Mouse (Mus musculus) kidney, adult 2 months (tissue): ENCODE measurements at regions not wholly inside any gene's neighbourhood (a gene's known extent, or its start where the extent isn't known, plus 50 kb on each side); places are given as distances from the start of the nearest gene placed in this dataset.

ENCODE experiments used
- CTCF ChIP-seq: fragments of 200-500 bp; conservative IDR thresholded peaks from 2 replicates; pipeline ENCODE4 v1.5.1; 2011; ENCODE audit warnings: low read depth, mild to moderate bottlenecking, control low read depth, low read length, moderate library complexity, mixed read lengths; ENCODE audit not compliant: insufficient read depth, insufficient read length
- POLR2A ChIP-seq: fragments of 200-500 bp; IDR thresholded peaks from one replicate; pipeline ENCODE4 v1.6.1; 2011; ENCODE audit warnings: low read depth, low read length, control low read depth

- TF ChIP-seq CTCF: no peak
- TF ChIP-seq POLR2A: no peak
Observed at GRCm38 (mm10) chr3:111070301-111070700, 819.5 kb upstream of the Prmt6 start.
